Mouse (Mus musculus): ENCODE measurements around the gene Cat. TPM values are rescaled to one million over a fixed set of nuclear protein-coding genes. Genes with fewer than 3 reads are reported as not detected.

Cat gene
- polyA plus RNA-seq, 1 experiment from 2014 or later, result 71.7 TPM

DNA sequence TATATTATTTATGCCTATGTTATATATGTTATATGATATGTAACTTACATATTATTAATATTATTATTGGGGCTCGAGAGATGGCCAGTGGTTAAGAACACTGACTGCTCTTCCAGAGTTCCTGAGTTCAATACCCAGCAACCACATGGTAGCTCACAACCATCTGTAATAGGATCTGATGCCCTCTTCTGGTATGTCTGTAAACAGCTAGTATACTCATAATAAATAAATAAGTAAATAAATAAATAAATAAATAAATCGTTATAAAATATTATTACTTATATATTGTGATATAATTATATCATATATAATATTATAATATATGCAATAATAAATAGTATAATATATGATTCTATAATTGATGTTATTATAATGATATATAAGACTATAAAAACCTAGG is 8.8 kb downstream of the Cat start:
- WGBS, result 93% methylated on average over 2 of the region's 2 CpGs
- Histone ChIP-seq H3K4me2 (no peak overlapping the region), H3K9me3 (no peaks in the 10 kb centered on the region), H3K4me3 (no peak overlapping the region), H3K36me3 (peaks cover 47% of the 10 kb centered on the region), H3K9ac (no peak overlapping the region), H3K27ac (no peak overlapping the region), H3K4me1 (no peaks in the 10 kb centered on the region), H3K27me3 (no peaks in the 10 kb centered on the region)
- no peak for ATAC-seq (ENCODE audit: insufficient number of reproducible peaks, insufficient read depth, low FRiP score, low TSS enrichment, low read depth)

DNA sequence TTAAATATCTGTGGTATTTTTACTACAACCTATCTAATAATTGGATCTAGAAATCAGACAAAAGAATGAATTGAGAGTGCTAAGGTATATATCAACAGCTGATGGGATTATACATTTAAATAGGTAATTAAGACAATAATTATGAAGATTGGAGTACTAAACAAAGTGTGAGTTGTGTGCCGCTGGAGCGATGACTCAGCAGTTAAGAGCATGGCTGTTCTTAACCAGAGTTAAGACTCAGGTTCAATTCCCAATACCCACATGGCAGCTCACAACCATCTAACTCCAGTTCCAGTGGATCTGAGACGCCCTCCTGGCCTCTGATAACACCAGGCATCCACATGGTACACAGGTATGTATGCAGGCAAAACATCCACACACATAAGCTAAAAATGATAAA is 11.6 kb downstream of the Cat start:
- no peak for ATAC-seq (ENCODE audit: insufficient number of reproducible peaks, insufficient read depth, low FRiP score, low TSS enrichment, low read depth)
- H3K36me3 ChIP-seq, result peaks cover 72% of the 10 kb centered on the region
- WGBS, result 83% methylated on average over 3 of the region's 3 CpGs

GRCm38 (mm10) chr2:103466984-103467588 is 17.9 kb downstream of the Cat start:
- no peaks in the 10 kb centered on the region for H3K9me3 ChIP-seq
- no peak for ATAC-seq (ENCODE audit: insufficient number of reproducible peaks, insufficient read depth, low FRiP score, low TSS enrichment, low read depth)
- 85% methylated on average over 10 of the region's 10 CpGs for WGBS

More for the DNA sequence above, 11.6 kb downstream of the Cat start:
- H3K4me2 ChIP-seq, result no peak overlapping the region
- H3K4me1 ChIP-seq, result no peaks in the 10 kb centered on the region
- no peaks in the 10 kb centered on the region for H3K9me3 ChIP-seq
- no peak overlapping the region for H3K27ac ChIP-seq
- H3K27me3 ChIP-seq, result no peaks in the 10 kb centered on the region
- no peak overlapping the region for H3K9ac ChIP-seq
- no peak overlapping the region for H3K4me3 ChIP-seq

DNA sequence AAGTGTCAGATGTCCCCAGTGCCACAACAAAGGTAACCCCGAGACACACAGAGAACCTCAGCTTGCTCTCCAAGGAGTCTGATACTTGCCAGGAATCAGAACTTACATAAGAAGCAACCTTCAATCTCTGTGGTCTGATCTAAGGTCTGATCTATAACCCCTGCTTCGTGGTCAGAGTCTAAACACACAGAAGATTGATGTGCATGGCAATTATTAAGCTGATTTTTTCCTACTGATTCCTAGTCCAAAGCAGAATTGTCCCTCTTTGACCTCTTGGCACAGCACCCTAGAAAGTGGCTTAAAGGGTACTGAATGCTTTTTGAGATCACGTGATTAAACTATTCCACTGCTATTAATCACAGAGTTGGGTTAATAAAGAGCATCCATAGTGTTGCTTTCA is 18.7 kb downstream of the Cat start:
- Histone ChIP-seq H3K9ac (no peak overlapping the region), H3K4me3 (no peak overlapping the region), H3K4me2 (no peak overlapping the region), H3K27me3 (no peaks in the 10 kb centered on the region), H3K9me3 (no peaks in the 10 kb centered on the region), H3K27ac (no peak overlapping the region), H3K4me1 (peaks cover 12% of the 10 kb centered on the region), H3K36me3 (peaks cover 72% of the 10 kb centered on the region)
- no peak for ATAC-seq (ENCODE audit: insufficient number of reproducible peaks, insufficient read depth, low FRiP score, low TSS enrichment, low read depth)
- WGBS, result 84% methylated on average over 3 of the region's 3 CpGs

More at GRCm38 (mm10) chr2:103466984-103467588, 17.9 kb downstream of the Cat start:
- Histone ChIP-seq H3K4me3 (no peak overlapping the region), H3K4me2 (no peak overlapping the region), H3K9ac (no peak overlapping the region), H3K27me3 (no peaks in the 10 kb centered on the region), H3K36me3 (peaks cover 76% of the 10 kb centered on the region), H3K27ac (no peak overlapping the region), H3K4me1 (peaks cover 4% of the 10 kb centered on the region)

GRCm38 (mm10) chr2:103465429-103465828 is 19.5 kb downstream of the Cat start:
- 93% methylated on average over 11 of the region's 11 CpGs for WGBS
- Histone ChIP-seq H3K4me3 (no peak overlapping the region), H3K36me3 (peaks cover 66% of the 10 kb centered on the region), H3K4me1 (peaks cover 14% of the 10 kb centered on the region), H3K9ac (no peak overlapping the region), H3K27ac (no peak overlapping the region), H3K4me2 (no peak overlapping the region), H3K27me3 (no peaks in the 10 kb centered on the region), H3K9me3 (no peaks in the 10 kb centered on the region)
- ATAC-seq (ENCODE audit: insufficient number of reproducible peaks, insufficient read depth, low FRiP score, low TSS enrichment, low read depth), result no peak

- peaks cover 14% of the 10 kb centered on the region for H3K4me1 ChIP-seq
- no peak overlapping the region for H3K4me3 ChIP-seq
- H3K9ac ChIP-seq, result no peak overlapping the region
- no peak overlapping the region for H3K27ac ChIP-seq
- H3K27me3 ChIP-seq, result no peaks in the 10 kb centered on the region
- no peaks in the 10 kb centered on the region for H3K9me3 ChIP-seq
- ATAC-seq (ENCODE audit: insufficient number of reproducible peaks, insufficient read depth, low FRiP score, low TSS enrichment, low read depth), result no peak
- no peak overlapping the region for H3K4me2 ChIP-seq
- H3K36me3 ChIP-seq, result peaks cover 66% of the 10 kb centered on the region
- 94% methylated on average over 8 of the region's 8 CpGs for WGBS
Measured at GRCm38 (mm10) chr2:103464524-103464923, 20.4 kb downstream of the Cat start.

DNA sequence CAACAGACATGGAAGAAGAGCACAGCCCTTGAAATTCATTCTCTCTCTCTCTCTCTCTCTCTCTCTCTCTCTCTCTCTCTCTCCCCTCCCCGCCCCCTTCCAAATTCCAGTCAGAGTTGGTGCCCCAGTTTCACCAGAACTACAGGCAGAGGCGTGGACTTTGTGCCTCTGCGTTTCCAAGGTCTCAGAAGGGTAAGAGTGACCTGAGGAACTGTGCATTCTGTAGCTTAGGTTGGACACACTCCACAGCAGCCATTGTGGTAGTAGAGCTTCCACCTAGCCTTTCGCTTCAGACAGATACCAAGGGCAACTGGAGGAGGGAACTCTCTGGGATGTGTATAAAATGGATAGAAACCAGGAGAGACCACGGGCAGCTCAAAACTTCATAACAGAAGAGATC is 22.2 kb downstream of the Cat start:
- Histone ChIP-seq H3K4me1 (peaks cover 14% of the 10 kb centered on the region), H3K27ac (no peak overlapping the region), H3K9ac (no peak overlapping the region), H3K9me3 (no peaks in the 10 kb centered on the region), H3K27me3 (no peaks in the 10 kb centered on the region), H3K36me3 (peaks cover 71% of the 10 kb centered on the region), H3K4me3 (no peak overlapping the region), H3K4me2 (no peak overlapping the region)
- WGBS, result 95% methylated on average over 5 of the region's 5 CpGs
- ATAC-seq (ENCODE audit: insufficient number of reproducible peaks, insufficient read depth, low FRiP score, low TSS enrichment, low read depth), result no peak

DNA sequence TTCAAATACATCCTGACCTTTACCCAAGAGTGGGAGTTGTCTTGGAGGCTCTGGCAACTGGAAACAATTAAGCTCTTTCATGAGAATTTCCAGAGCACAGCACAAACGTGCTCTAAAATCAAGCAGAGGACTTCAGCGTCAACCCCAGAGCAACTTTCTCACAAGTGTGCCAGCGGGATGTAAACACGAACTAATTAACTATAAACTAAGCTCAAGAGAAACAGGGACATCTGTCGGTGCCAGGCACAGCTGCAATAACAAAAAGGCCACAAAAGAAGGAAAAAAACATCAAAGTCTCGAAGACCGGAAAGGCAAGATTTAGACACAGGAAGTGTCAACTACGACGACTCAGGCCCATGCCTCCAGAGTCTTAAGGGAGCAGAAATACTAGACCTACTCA is 23.2 kb downstream of the Cat start:
- peaks cover 14% of the 10 kb centered on the region for H3K4me1 ChIP-seq
- ATAC-seq (ENCODE audit: insufficient number of reproducible peaks, insufficient read depth, low FRiP score, low TSS enrichment, low read depth), result no peak
- H3K4me2 ChIP-seq, result peak overlapping the region; percentile 26
- 13% methylated on average over 9 of the region's 9 CpGs for WGBS
- no peaks in the 10 kb centered on the region for H3K27me3 ChIP-seq
- H3K4me3 ChIP-seq, result no peak overlapping the region
- H3K27ac ChIP-seq, result peak overlapping the region; percentile 89
- H3K36me3 ChIP-seq, result peaks cover 65% of the 10 kb centered on the region
- no peaks in the 10 kb centered on the region for H3K9me3 ChIP-seq
- H3K9ac ChIP-seq, result 0 out of 2 replicates have a peak overlapping the region, but pooled peaks have one; percentile 36

DNA sequence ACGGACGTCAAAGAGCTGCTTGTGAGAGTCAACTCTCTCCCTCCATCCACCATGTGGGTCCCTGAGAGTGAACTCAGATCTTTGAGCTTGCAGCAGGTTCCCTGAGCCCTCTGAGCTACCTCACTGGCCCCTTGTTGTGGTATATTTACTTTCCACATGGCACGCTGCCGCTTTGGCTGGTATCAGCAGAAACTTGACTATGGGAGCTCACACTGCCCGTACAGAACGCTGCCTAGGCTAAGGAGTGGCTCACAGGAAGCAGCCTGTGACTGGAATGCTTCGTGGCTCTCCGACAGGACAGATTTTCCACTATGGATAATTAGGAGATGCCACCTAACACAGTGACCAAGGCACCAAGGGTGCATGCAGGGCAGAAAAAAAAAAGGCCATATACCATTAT is 23.8 kb downstream of the Cat start:
- peak overlapping the region; percentile 26 for H3K4me2 ChIP-seq
- H3K27ac ChIP-seq, result peak overlapping the region; percentile 89
- no peak for ATAC-seq (ENCODE audit: insufficient number of reproducible peaks, insufficient read depth, low FRiP score, low TSS enrichment, low read depth)
- no peaks in the 10 kb centered on the region for H3K27me3 ChIP-seq
- 39% methylated on average over 8 of the region's 8 CpGs for WGBS
- peaks cover 14% of the 10 kb centered on the region for H3K4me1 ChIP-seq
- no peak overlapping the region for H3K4me3 ChIP-seq
- H3K9ac ChIP-seq, result 0 out of 2 replicates have a peak overlapping the region, but pooled peaks have one; percentile 36
- H3K36me3 ChIP-seq, result peaks cover 64% of the 10 kb centered on the region
- H3K9me3 ChIP-seq, result no peaks in the 10 kb centered on the region

DNA sequence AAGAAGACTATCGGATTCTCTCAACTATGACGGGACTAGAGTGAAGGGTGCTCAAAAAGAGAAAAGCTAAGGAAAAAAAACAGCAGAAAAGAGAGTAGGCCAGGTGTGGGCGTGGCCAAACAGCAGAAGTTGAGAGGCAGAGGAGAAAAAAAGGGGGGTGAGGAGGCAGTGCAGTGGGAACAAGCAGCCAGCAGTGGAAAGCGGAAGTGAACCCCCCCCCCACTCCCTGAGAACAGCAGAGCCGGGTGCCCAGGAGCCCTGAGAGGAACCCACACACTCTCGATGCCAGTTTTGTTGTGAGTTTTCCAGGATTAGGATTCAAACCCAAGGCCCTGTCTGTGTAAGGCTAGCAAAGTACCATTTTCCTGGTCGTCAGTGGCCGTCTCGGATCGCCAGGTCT is 25.9 kb downstream of the Cat start:
- H3K27ac ChIP-seq, result no peak overlapping the region
- no peak for ATAC-seq (ENCODE audit: insufficient number of reproducible peaks, insufficient read depth, low FRiP score, low TSS enrichment, low read depth)
- no peak overlapping the region for H3K9ac ChIP-seq
- H3K4me3 ChIP-seq, result no peak overlapping the region
- H3K36me3 ChIP-seq, result peaks cover 67% of the 10 kb centered on the region
- H3K27me3 ChIP-seq, result no peaks in the 10 kb centered on the region
- no peaks in the 10 kb centered on the region for H3K9me3 ChIP-seq
- no peak overlapping the region for H3K4me2 ChIP-seq
- peaks cover 14% of the 10 kb centered on the region for H3K4me1 ChIP-seq
- 87% methylated on average over 10 of the region's 10 CpGs for WGBS

DNA sequence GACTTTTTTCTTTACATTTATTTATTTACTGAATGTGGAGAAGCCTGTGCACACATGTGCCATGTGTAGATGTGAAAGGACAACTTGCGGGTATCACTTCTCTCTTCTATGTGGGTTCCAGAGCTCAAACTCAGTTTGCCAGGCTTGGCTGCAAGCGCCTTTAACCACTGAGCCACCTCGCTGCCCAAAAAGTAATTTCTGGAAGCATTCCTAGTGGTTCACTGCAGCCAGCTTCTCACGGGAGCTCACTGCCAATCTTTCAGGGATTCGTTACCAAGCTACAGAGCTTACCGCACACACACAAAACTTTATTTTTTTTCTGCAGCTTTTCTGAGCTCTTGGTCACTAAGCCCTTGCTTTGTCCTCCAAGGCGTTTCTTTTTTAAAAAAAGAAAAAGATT is 27.3 kb downstream of the Cat start:
- no peak for ATAC-seq (ENCODE audit: insufficient number of reproducible peaks, insufficient read depth, low FRiP score, low TSS enrichment, low read depth)
- no peak overlapping the region for H3K27ac ChIP-seq
- peaks cover 64% of the 10 kb centered on the region for H3K36me3 ChIP-seq
- no peak overlapping the region for H3K4me3 ChIP-seq
- H3K9ac ChIP-seq, result no peak overlapping the region
- H3K27me3 ChIP-seq, result no peaks in the 10 kb centered on the region
- no peaks in the 10 kb centered on the region for H3K9me3 ChIP-seq
- H3K4me1 ChIP-seq, result peaks cover 14% of the 10 kb centered on the region
- WGBS, result 93% methylated on average over 7 of the region's 7 CpGs
- no peak overlapping the region for H3K4me2 ChIP-seq

GRCm38 (mm10) chr2:103457048-103457447 is 27.9 kb downstream of the Cat start:
- WGBS, result 84% methylated on average over 5 of the region's 5 CpGs
- ATAC-seq (ENCODE audit: insufficient number of reproducible peaks, insufficient read depth, low FRiP score, low TSS enrichment, low read depth), result no peak
- peaks cover 68% of the 10 kb centered on the region for H3K36me3 ChIP-seq

More at GRCm38 (mm10) chr2:103457048-103457447, 27.9 kb downstream of the Cat start:
- H3K27me3 ChIP-seq, result no peaks in the 10 kb centered on the region
- peaks cover 11% of the 10 kb centered on the region for H3K4me1 ChIP-seq
- no peak overlapping the region for H3K4me2 ChIP-seq
- H3K27ac ChIP-seq, result no peak overlapping the region
- no peak overlapping the region for H3K9ac ChIP-seq
- H3K4me3 ChIP-seq, result no peak overlapping the region
- H3K9me3 ChIP-seq, result no peaks in the 10 kb centered on the region
